ENCODE assay signal across 26 mouse cellular contexts in the genomic region with DNA sequence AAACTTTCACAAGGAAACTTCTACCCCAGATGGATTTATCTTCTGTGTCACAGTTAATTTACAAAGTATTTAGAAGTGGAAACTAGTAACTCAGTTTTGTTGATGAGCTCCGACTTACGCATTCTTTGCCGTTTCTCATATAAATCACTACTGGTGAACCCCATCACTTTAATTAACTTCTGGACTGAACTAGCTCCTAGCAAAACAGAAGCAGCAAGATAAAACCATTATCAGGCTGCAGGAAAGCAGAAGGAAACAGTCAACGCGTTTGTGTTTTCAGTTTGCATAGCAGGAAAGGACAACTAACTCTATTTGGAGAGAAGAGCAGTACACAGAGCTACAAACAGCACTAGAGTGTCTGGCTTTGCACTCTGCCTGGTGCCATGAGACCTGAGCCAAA.
A peak's percentile ranks its signal among the peaks of the same experiment; 100 is the strongest.
DNase-seq lines count a peak whose midpoint lies in the region; ATAC-seq and TF ChIP-seq lines count a peak whose summit lies in the region.
"Had no signal": no experiment of that assay in that cellular context is flagged by ENCODE, and none has a peak within 500 bp of the region (broad histone marks: within the 10 kb centered on the region; RNA-seq: fewer than 3 reads in every experiment).

No protein-coding gene starts in this region.

- H3K27me3 ChIP-seq in kidney, adult 2 months (replicated peaks; ENCODE audit: control insufficient read depth, insufficient read depth, low read length), result no peaks in the 10 kb centered on the region
- no peaks in the 10 kb centered on the region for H3K27me3 ChIP-seq in kidney, embryonic 15.5 days
- H3K27me3 ChIP-seq: embryonic facial prominence, embryonic 12.5 days; embryonic facial prominence, embryonic 15.5 days; heart, embryonic 13.5 days had no signal

- 24% methylated on average over 5 of the region's 5 CpGs for WGBS in kidney, adult 2 months
- 22% methylated on average over 5 of the region's 5 CpGs for WGBS in kidney, embryonic 15.5 days

- H3K36me3 ChIP-seq in kidney, adult 2 months (ENCODE audit: control insufficient read depth, insufficient read depth, low read length), result no peaks in the 10 kb centered on the region
- H3K36me3 ChIP-seq in kidney, embryonic 15.5 days, result no peaks in the 10 kb centered on the region
- H3K36me3 ChIP-seq: embryonic facial prominence, embryonic 12.5 days; embryonic facial prominence, embryonic 15.5 days; heart, embryonic 10.5 days; heart, embryonic 13.5 days had no signal

- H3K4me2 ChIP-seq in kidney, embryonic 15.5 days, result no peak overlapping the region
- H3K4me2 ChIP-seq: embryonic facial prominence, embryonic 12.5 days; embryonic facial prominence, embryonic 15.5 days; heart, embryonic 13.5 days; hindbrain, embryonic 14.5 days had no signal

- no peak for TF ChIP-seq CTCF in kidney, adult 2 months (conservative IDR thresholded peaks at IDR 0.05; ENCODE audit: insufficient read depth, insufficient read length, low read depth, low read length)

- TF ChIP-seq POLR2A in kidney, adult 2 months (IDR thresholded peaks at IDR 0.05; ENCODE audit: low read depth, low read length), result no peak

- no peak overlapping the region for H3K9ac ChIP-seq in kidney, embryonic 15.5 days
- H3K9ac ChIP-seq: embryonic facial prominence, embryonic 12.5 days; embryonic facial prominence, embryonic 15.5 days; forebrain, postnatal 0 days; heart, embryonic 13.5 days; hindbrain, embryonic 14.5 days had no signal

- peak; percentile 18 for DNase-seq in kidney, adult 2 months
- DNase-seq in kidney, adult 8-10 months, result no peak
- no peak for DNase-seq in kidney, adult 18-20 months
- peak; percentile 24 for DNase-seq in kidney, postnatal 10 days
- no peak for DNase-seq in kidney, postnatal 36 days
- no peak for DNase-seq in left cerebral cortex, postnatal 25 days (ENCODE audit: low spot score in 2 of 2)
- DNase-seq: adrenal gland, adult 2 months; adrenal gland, postnatal 14 days; cerebellum, adult 11 months; cerebellum, adult 2 months; cerebellum, adult 9-11 months; cerebellum, postnatal 25 days; forebrain, postnatal 0 days; gastrocnemius, adult 2 months; gastrocnemius, postnatal 14 days; heart, adult 18-20 months; heart, postnatal 14 days; heart, postnatal 4 days had no signal

- H3K9me3 ChIP-seq in kidney, embryonic 15.5 days (replicated peaks), result no peaks in the 10 kb centered on the region
- H3K9me3 ChIP-seq: embryonic facial prominence, embryonic 12.5 days; embryonic facial prominence, embryonic 15.5 days; heart, embryonic 10.5 days; heart, embryonic 13.5 days had no signal

- intact Hi-C loops in left cerebral cortex, postnatal 25 days (cut with DNase I), result loop anchor here (5.0 kb wide), 1 partner anchor 244 kb away; a partner anchor contains a TSS

- H3K4me3 ChIP-seq in kidney, adult 2 months (ENCODE audit: insufficient read depth, low read depth, low read length), result no peak overlapping the region
- H3K4me3 ChIP-seq in kidney, embryonic 15.5 days (replicated peaks), result no peak overlapping the region
- H3K4me3 ChIP-seq: embryonic facial prominence, embryonic 12.5 days; embryonic facial prominence, embryonic 15.5 days; gastrocnemius, adult 2 months; heart, embryonic 10.5 days; heart, embryonic 13.5 days had no signal

- H3K4me1 ChIP-seq in kidney, adult 2 months (ENCODE audit: control insufficient read depth, insufficient read depth, low read length), result no peaks in the 10 kb centered on the region
- peaks cover 6% of the 10 kb centered on the region for H3K4me1 ChIP-seq in kidney, embryonic 15.5 days
- H3K4me1 ChIP-seq: embryonic facial prominence, embryonic 15.5 days; heart, embryonic 10.5 days had no signal

- no peak overlapping the region for H3K27ac ChIP-seq in kidney, adult 2 months (ENCODE audit: insufficient read depth, low read depth, low read length)
- peak overlapping the region; percentile 82 for H3K27ac ChIP-seq in kidney, embryonic 15.5 days
- H3K27ac ChIP-seq: embryonic facial prominence, embryonic 12.5 days; embryonic facial prominence, embryonic 15.5 days; gastrocnemius, adult 2 months; heart, embryonic 10.5 days; heart, embryonic 13.5 days; hindbrain, embryonic 14.5 days had no signal

- ATAC-seq in kidney, embryonic 15.5 days (replicated peaks; ENCODE audit: low FRiP score), result peak; percentile 12; the same call in 1 of the 2 replicates
- ATAC-seq: CD4-positive, CD25-positive, alpha-beta regulatory T cell, adult 4 months; forebrain, embryonic 14.5 days; forebrain, postnatal 0 days had no signal

Comparison
In these comparisons a context has a peak if more than half of its experiments do, and no peak if none do; other contexts are left out.
1. DNase-seq: peak in kidney, adult 2 months (single experiment) and kidney, postnatal 10 days (single experiment); none in kidney, adult 8-10 months (0 of 2), kidney, adult 18-20 months (single experiment), kidney, postnatal 36 days (0 of 2) and left cerebral cortex, postnatal 25 days (0 of 2).